Mouse (Mus musculus): ENCODE data around the gene Prdm13.

Gene Prdm13

DNA sequence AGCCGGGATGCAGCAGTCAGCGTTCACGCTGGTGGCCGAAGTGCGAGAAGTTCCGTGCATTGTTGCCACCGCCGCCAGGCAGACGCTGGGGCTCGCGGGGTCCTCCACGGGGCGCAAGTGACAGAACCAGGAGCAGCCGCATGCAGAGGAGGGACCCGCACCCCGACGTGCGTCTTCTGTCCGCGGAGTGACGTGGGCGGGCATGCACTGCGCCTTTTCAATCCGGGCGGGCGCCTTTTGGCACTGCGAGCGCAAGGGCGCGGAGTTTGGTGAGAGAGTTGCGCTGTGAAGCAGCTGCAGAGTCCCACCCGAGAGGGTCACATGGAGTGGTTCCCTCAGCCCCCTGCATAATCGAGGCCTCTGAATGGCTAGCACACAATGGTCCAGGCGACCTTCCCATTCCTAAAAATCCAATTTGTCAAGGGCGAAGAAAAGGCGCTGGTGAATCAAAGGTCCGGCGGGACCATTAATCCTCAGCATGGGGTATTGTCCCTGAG, at the start of gene Prdm13:
Gene Prdm13, minus strand, starts transcription at position 369 of the 497 bp plus-strand sequence.
- DNase-seq, result no peak

DNA sequence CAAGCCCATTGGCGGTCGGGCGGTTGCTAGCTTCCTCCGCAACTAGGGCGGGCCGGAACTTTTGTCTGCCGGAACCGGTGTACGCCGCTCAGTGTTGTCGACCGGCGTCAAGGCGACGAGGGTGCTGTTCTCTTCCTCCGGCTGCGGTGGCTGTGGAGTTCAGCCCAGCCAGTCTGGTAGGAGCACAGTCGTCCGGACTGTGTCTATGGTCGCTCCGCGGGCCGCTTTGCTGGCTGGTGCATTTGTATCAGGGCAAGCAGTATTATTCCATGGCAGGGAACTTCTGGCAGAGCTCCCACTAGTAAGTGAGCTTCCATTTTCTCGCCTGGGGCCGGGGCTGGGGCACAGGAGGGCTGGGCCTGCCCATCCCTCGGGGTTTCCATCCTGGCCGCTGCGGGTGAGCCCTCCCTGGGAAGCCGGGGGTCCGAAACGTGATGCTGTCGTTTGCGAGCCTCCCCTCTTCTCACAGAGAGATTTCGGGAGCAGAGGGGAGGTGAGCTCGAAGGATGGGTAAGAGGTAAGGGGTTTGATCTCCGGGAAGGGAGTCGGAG, 41.9 kb upstream of the Prdm13 start, which contains the start of gene Ccnc:
Gene Ccnc, plus strand, starts transcription at position 87 of the 551 bp plus-strand sequence.
- peak; percentile 93 for DNase-seq

DNA sequence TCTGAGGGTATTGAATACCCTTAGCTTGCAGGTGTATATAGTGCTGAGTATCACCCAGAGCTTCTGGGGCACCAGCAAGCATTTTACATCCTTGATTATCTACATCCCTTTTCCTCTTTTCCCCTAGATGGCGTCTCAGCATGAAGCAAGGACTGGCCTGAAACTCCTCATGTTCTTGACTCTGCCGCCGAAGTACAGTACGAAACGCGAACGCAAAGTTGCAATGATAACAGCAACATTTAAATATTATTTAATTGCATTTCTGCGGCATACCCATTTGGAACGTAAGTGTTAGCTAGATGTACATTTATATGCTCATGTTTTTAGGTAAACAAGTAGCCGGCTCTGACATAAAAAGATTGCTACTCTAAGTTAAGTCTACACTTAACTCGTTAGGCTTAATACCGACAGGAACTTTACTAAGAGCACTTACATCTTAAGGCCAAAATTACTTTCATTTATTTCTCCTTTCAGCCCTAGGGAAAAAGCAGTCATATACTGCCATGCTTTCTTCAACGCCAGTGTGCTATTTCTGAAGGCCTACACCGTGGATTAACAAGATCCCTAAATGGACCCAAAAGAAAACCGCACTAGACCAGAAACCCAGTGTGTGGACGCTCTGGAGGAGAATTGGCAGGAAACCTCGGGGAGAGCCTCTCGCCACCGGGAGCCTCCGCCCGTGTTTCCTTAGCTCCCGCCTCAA, 41.3 kb upstream of the Prdm13 start:
- peak; percentile 43 for DNase-seq

DNA sequence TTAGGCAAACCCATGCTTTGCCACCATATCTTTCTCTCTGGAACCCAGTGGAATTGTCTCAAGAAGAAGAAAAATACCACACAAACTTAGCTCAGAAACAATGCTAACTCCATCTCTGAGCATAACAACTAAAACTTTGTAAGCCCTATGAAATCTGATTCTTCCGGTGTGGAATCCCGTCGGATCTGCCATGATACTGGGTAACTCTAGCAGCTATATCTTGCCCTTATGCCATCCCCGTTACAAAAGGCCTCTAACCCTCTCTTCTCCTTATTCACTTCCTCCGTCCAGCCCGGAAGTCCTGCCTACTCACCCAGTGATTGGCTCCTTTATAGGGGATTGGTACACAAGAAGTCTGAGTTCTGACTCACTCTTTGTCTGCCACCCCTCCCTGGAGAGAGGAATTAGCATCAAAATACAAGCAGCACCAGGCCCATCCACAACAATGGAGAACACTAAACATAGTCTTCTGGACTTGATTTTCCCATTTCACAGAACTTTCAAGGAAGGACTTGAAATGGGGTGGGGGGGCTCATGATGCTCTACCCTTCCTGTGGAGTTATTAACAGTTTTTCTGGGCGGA, 37.1 kb upstream of the Prdm13 start:
- no peak for DNase-seq

DNA sequence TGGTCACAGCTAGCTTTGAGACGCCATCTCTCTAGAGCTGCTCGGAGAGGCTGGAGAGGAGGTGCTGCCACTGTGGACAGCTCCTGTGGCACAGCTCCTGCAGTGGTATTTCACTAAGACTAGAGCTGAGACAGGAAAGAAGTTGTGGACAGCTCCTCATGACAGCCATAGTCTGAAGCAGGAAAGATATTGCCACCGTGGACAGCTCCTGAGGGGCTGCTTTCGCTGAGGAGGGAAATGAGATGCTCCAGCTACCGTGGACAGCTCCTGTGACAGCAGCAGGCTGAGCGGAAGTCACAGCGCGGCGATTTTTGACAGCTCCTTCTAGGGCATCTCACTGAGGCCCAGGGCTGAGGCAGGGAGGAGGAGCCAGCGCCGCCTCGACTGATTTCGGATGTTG, 26.4 kb upstream of the Prdm13 start:
- DNase-seq, result peak; percentile 90

DNA sequence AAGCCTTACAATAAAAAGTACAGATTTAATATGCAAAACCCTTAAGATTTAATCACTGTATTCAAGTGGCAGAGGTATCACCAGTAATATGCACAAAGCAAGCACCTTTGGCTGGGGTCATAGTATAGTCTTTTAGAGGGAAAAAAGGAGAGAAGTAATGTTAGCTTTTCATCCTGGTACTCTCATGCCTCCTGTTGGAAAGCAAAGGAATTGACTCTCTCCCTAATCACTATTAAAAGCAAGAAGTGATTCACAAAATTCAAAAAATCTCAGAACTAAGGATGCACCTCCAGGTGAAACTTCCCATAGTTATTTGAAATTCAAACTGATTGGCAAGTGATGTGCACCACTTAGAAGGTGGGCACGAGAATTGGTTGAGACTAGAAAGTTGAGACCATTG, 19.3 kb upstream of the Prdm13 start:
- no peak for DNase-seq

DNA sequence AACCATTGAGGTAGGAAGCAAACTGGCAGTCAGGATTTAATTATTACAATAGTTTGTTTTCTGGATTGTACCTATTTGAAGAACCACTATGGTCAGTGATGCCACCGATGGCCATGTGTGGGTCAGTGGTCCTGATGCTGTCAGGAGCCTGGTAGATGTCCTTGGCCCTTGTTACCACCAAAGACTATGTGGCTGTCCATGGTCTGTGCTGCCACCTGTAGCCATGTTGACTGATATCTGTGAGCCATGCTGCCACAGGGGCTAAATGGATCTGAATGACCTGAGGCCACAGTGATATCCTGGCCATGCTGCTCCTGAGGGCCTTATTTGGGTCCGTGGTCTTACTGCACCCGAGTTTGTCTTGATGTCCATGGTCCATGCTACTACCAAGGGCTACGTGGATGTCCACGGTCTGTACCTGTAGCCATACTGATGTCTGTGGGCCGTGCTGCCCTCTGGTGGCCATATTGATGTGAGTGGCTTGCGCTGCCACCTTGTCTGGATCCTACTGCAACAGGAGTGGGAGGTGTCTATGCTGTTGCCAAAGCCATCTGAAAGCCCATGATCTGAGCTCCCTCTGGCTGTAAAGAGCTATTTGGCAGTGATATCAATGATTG, 10.0 kb upstream of the Prdm13 start:
- peak; percentile 45 for DNase-seq

DNA sequence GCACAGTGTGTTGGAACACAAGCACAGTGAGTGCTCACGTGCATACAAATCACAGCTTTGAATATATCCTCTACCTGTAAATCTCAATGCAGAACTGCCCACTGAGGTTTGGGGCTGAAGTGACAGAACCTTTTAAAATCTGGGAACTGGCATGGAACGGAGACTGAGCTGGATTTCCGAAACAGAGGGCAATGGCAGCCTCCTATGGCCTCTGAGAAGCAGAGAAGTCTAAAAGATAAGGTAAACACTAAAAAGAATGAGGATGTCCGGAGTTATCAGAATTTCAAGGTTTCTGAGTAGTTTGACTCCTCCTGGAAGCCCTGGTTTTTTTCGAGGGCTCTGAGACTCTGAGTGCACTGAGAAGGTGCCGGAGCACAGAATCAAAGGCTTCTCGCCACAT, 4.5 kb upstream of the Prdm13 start:
- DNase-seq, result no peak

DNA sequence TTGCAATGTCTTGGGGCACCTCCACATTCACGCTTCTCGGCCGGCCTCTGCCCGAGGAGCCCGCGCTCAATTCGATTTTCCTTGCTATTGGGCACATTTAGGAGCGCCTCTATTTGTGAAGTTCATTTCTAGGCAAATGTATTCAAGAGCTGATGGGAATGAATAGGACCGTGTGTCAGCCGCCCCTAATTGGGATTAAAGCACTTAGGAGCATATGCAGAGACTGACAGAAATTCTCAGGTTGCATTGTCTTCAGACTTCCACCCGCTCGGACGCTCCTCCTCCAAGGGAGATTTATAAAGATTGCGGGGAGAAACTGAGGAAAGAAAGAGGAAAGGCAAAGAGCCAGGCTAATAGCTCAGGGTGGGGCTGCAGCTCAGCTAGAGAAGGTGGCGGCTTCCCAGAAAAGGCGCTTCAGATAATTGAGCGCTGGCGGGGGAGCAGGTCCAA, 3.8 kb upstream of the Prdm13 start:
- no peak for DNase-seq

DNA sequence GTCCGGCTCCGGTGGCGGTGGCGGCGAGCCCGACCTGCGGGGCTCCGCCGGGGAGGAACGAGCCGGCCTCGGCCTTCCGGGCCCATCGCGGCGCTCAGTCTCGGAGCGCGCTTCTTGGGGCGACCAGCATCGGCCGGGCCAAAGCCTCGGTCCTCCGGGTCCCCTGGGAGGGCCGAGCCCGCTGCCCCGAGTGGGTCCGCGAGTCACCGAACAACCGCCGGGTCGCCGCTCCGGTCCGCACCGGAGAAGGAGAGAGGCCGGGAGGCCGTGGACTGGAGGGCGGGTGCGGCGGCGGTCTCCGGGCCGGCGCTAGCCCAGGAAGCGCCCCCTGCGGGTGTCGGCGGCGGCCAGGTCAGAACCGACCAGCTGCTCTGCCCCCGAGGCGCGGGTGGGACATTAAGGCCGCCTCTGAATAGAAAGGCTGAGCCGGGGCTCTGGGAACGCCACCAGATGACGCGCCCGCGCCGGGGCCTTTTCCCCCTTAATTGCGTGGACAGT, 3.0 kb upstream of the Prdm13 start:
- peak; percentile 14 for DNase-seq

DNA sequence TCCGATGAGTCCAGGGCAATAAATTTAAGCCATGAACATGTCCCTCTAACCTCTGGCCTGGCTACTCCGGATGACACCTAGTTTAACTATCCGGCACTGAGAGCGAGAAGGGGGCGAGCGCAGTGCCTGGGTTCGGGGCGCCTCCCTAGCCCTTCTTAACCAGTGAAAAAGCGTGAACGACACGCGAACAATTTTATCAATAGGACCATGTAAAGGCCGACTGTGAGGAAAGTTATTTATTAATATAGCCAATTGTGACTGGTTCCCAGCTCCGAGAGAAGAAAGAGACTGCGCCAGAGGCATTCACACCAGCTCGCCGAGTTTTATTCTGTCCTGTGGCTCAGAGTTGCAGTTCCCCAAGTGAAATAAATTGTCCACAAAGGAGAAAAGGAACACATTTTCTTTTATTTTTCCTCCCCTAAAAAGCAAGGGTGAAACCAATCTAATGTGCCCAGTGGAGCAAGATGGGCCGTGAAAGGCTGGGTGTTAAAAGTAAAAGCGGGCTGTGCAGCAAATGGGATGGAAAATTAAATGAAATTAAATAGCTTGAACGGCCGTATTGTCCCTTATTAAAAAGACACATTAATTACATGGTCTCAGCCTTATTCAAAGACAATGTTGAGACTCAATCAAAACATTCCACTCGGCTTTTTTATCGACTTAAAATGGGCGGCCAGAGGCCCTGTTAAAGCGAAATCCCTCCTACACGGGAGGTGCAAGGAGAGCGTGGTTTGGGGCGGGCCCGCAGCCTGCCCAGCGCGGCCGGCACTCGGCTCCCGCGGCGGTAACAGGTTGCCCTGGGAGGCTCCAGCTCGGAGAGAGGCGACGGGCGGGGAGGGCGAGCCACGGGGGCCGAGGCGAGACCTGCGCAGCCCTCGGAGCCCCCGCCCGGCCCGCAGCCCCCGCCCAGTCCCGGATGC, 2.3 kb upstream of the Prdm13 start:
- DNase-seq, result no peak

DNA sequence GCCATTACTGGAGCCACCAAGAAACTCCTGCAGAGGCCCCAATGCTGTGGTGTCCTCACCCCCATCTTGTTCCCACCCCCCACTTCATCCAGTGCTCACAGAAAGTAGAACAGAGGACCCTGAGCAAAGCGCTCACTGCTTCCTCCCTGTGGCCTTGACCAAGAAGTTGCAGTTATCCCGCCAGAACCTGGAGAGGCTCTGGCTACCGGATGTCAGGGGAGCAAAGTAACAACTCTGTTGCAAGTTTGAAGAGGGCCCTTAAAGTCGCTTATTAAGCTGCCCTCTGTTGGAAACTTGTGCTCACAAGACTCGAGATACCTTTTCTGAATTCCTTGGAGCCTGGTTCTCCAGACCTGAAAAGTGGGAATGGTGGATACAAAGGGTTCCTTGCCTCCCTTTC, 1.2 kb upstream of the Prdm13 start:
- DNase-seq, result no peak

DNA sequence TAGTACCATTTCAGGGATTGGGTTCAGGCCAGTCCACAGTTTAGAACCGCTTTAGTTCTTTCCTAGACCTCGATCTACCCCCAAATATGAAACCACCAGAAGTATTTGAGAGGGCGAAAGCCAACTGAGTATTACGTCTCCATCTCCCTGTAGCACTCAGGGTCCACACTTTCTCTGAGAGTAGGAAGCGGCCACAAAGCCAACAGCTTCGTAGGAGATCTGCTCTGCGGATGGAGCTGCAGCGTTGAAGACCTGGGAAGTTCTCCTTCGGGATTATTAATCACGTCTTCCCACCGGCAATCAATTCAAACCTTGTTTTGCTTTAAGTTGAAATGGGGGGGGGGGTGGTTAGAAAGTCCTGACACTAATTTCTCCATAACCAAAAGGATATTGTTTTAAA, 653 bp upstream of the Prdm13 start:
- DNase-seq, result no peak

DNA sequence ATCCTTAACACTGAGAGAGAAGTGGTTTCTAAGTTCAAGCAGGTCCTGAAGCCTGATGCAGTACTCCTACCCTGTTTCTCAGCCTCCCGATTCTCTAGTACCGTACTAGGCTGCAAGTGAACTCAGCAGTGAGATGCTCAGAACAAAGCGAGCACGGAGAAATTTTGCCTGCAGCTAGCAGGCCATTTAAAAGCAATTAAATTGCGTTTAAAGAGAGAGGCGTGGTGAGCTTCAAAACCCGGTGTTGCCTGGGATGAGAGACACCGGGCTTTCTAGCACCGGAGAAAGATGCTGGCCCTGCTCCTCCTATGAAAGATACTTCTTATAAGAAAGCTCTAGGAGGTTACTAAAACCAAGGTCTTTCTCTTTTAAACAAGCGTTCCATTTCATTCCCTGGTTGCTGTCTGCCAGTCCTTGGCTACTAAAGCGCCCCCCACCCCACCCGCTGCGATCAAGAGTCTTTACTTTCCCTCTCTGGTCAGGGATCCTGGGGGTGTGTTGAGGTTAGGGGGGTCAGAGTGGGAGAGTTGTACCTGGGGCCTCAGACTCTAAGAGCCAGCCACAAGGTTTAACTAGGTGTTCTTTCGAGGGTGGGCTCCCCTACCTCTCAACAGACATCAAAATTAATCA, 1.3 kb downstream of the Prdm13 start:
- no peak for DNase-seq

DNA sequence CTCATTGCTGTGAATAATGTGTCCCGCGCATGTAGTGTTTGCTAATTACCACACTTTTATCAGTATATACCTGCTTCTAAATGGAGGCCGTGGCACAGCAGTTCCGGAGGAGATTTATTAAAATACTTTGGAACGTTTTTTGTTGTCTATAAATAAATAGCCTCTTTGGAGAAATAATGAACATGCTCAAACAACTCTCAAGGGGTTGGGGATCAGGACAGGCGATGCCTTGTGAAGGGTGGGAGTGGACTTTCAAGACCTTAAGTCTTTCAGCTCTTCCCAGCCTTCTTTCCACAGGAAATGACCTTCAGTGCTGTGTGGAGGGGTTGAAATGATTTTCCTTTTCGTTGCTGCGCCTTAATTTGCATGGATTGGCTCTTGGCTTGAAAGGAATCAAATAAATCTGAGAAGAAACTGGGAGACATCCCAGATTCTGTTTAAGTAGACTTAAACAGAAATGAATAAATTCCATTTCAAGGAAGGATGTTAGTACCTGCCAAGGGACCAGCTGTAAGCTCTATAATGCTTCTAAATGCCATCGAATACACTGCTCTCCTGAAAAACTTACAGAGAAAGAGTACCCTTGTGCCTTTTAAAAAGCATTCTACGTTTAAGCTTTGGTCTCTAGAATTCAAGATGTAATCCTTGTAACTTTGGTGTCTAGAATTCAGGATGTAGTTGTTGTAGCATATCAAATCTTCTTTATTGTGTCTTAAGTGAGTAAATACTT, 3.2 kb downstream of the Prdm13 start:
- DNase-seq, result no peak

DNA sequence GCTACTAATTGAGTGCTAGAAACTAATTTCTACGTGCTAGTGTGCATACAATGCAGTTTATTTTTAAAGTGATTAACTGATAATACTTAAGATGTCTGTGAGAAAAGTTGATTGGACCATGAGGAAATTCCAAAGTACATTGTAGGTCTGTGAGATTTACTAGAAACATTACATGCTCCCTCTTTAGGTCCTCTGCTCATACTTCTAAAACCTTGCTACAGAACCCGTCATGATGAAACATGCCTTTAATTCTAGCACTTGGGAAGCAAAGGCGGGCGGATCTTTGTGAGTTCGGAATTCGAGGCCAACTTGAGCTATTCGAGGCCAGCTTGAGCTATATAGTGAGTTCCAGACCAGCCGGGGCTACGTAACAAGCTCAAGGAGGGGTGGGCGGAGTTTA, 4.8 kb downstream of the Prdm13 start:
- DNase-seq, result no peak

DNA sequence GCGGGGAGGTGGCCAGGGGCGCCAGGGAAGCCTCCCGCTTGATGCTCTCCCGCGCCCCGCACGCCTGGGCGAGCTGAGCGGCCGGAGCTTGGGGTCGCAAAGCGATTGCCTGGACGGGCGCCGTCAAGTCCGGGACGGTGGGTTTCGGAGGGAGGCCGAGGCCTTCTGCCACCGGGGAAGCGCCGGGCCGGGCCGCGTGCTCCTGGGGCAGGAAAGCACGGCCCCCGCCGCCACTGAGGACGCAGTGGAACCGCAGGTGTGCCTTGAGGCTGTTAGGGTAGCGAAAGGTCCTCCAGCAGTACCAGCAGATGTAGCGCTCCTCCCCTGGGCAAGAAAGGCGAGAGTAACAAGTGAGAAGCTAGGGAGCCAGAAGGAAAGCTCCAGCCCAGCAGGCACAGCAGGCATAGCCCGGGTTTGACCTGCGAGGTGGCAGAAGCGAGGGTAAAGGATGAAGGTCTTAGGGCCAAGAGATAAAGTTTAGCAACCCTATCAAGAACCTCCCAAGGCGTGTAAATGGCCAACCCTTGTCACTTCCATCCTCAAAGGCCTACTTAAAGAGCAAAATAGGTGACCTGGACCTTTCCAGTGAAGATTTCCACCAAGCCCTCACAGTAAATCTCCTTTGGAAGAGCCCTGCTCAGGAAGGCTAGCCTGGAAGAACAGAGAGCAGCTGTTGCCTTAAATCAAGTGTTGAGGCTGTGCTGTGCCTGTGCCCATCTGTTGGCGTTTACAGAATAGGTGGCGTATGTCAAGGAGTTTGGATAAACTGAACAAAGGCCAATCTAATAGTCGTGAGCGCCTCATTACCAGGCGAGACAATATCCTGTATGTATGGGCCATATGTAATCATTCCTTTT, 5.9 kb downstream of the Prdm13 start:
- no peak for DNase-seq

DNA sequence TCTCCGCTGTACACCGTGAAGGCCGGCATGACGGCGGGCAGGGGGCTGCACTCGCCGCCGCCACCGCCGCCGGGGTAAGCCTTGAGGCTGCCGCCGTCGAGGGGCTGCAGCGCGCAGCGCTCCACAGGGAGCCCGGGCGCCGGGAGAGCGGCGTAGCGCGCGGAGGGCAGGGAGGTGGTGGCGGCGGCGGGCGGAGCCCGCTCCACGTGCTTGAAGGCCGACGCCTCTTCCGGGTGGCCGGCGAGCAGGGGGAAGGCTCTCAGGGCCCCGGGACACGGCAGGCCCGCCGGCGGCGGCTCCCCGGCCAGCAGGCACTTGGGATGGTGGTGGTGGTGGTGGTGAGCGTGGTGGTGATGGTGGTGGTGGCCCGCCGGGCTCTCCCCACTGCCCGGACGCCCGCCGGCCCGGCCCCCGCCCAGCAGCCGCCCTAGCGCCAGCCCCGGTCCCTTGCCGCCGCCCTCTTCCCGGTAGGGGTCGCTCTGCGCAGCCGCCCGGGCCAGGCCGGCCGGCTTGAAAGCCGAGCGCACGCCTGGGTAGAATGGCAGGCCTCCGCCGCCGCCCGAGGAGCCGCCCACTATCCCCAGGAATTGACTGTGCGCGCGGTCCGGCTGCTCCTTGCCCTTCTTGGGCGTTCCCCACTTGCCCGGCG, 6.7 kb downstream of the Prdm13 start:
- peak; percentile 15 for DNase-seq

DNA sequence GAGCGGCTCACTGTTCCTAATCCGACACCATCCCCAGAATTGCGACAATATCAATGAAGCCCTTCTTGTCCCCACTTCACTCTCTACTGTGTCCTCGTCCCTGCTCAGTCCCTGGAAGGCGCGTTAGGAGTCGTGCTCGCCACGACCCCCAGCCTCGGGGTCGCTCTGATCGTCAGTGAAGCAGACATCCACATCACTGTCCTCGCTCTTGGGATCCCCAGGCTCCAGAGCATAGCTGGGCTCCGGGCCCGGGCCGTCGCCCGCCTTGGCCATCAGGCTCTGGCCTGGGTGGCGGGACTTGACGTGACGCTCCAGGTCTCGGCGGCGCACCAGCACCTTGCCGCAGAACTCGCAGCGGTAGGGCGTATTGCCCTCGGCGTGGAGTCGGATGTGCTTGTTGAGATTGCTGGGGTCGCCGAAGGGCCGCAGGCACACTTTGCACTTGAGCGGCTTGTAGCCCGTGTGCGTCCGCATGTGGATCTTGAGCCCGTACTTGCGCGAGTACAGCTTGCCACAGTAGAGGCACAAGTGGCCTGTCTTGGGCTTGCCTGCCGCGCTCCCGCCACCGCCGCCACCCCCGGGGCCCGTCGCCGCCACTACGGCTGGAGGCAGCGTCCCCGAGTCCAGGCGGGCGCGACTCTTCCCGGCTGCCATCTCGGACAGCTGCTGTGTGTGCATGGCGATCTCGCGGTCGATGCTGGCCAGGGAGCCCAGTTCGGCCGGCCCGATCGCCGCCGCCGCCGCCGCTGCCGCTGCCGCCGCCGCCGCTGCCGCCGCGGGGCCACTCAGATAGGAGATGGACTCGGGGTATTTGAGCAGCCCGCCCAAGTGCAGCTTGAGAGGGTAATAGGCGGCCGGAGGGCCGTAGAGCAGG, 7.4 kb downstream of the Prdm13 start:
- DNase-seq, result no peak
